Mouse (Mus musculus) hindbrain, embryonic 12.5 days (tissue): ENCODE results near the gene Rtl6. TPM values are rescaled to one million over a fixed set of nuclear protein-coding genes. Genes with fewer than 3 reads are reported as not detected.
A peak's percentile ranks its signal among the peaks of the same experiment; 100 is the strongest.

Experiments
- ATAC-seq: fragments of 200-750 bp; cut with Nextera tagmentation; 2 replicates; pipeline ENCODE4 v1.8.0; 2017; ENCODE audit warnings: moderate TSS enrichment; ENCODE audit not compliant: low FRiP score
- H3K27ac ChIP-seq: fragments of 300-500 bp; sonication (generic); 2 replicates; pipeline ENCODE4 v1.5.1; 2016; ENCODE audit warnings: mild to moderate bottlenecking
- H3K27me3 ChIP-seq: fragments of 300-500 bp; sonication (generic); 2 replicates; pipeline ENCODE4 v1.6.1; 2016; ENCODE audit warnings: mild to moderate bottlenecking
- H3K36me3 ChIP-seq: fragments of 300-500 bp; sonication (generic); 2 replicates; pipeline ENCODE4 v1.6.1; 2016; ENCODE audit warnings: mild to moderate bottlenecking
- H3K4me1 ChIP-seq: fragments of 300-500 bp; sonication (generic); 2 replicates; pipeline ENCODE4 v1.6.1; 2016
- H3K4me2 ChIP-seq: fragments of 300-500 bp; sonication (generic); replicated peaks from 2 replicates; pipeline ENCODE4 v1.6.1; 2016; ENCODE audit warnings: mild to moderate bottlenecking
- H3K4me3 ChIP-seq: fragments of 300-500 bp; sonication (generic); 2 replicates; pipeline ENCODE4 v1.5.1; 2016; ENCODE audit warnings: mild to moderate bottlenecking
- H3K9ac ChIP-seq: fragments of 300-500 bp; sonication (generic); 2 replicates; pipeline ENCODE4 v1.6.1; 2016; ENCODE audit warnings: mild to moderate bottlenecking, moderate library complexity
- H3K9me3 ChIP-seq: fragments of 300-500 bp; sonication (generic); replicated peaks from 2 replicates; pipeline ENCODE4 v1.6.1; 2016; ENCODE audit warnings: mild to moderate bottlenecking
- WGBS: fragments of 180-500 bp; shearing (Covaris S2); methylation state at CpG from one replicate; pipeline ENCODE4 v1.1.7; 2016; 5-methylcytosine and 5-hydroxymethylcytosine counted together
- polyA plus RNA-seq: library from polyadenylated mRNA; unstranded; fragments of >200 nt; fragmentation: Nextera tagmentation; extraction: Ambion mirVana; gene quantifications from 2 replicates; pipeline ENCODE4 v1.2.1, GENCODE M21; 2016

Rtl6 gene
- polyA plus RNA-seq, 1 experiment from 2014 or later = 48.9 TPM

DNA sequence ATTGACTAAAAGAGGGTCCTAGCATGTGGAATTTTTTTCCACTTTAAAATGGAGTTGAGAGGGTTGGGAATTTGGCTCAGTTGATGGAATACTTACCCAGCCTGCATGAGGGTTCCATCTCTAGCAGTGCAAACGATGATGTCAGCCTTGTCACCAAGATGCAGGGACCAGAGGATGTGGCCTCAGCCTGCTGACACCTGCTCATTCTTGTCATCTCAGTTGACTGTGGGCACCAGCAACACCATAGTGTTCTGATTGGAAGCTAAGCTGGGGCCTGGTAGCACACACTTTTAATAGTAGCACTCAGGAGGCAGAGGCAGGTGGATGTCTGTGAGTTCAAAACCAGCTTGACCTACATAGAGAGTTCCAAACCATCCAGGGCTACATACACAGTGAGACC is 21.0 kb upstream of the Rtl6 start:
- peaks cover 5% of the 10 kb centered on the region; the same call in 1 of the 2 replicates for H3K9me3 ChIP-seq
- no peak overlapping the region for H3K4me2 ChIP-seq
- ATAC-seq = no peak
- 0 out of 2 replicates have a peak, but pooled peaks cover 2% of the 10 kb centered on the region for H3K4me1 ChIP-seq
- H3K9ac ChIP-seq = no peak overlapping the region
- H3K36me3 ChIP-seq = no peaks in the 10 kb centered on the region
- no peak overlapping the region for H3K27ac ChIP-seq
- H3K27me3 ChIP-seq = no peaks in the 10 kb centered on the region
- 82% methylated on average over 1 of the region's 1 CpGs for WGBS
- no peak overlapping the region for H3K4me3 ChIP-seq

DNA sequence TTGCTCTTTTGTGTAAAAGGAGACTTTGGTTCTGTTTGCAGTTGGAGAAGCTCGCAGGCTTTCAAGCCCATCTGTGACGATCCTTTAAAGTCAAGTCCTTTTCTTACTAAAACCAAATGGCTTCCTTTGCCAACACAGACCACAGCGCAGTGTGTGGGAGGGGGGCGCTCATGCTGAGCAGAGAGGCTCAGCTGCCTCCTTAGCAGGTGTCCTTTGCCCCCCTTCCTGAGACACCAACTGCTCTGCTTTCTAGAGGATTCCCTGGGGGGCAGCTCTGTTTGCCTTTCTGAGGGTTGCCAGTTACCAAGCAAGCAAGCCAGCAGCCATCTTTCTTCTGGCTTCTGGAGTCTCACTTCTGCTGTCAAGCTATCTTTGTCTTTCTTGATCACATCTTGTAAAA is 19.4 kb upstream of the Rtl6 start:
- 54% methylated on average over 4 of the region's 4 CpGs for WGBS
- Histone ChIP-seq H3K27ac (no peak overlapping the region), H3K36me3 (no peaks in the 10 kb centered on the region), H3K4me2 (no peak overlapping the region), H3K9ac (no peak overlapping the region), H3K9me3 (0 out of 2 replicates have a peak, but pooled peaks cover 5% of the 10 kb centered on the region), H3K4me1 (0 out of 2 replicates have a peak, but pooled peaks cover 2% of the 10 kb centered on the region), H3K4me3 (no peak overlapping the region), H3K27me3 (no peaks in the 10 kb centered on the region)
- no peak for ATAC-seq

DNA sequence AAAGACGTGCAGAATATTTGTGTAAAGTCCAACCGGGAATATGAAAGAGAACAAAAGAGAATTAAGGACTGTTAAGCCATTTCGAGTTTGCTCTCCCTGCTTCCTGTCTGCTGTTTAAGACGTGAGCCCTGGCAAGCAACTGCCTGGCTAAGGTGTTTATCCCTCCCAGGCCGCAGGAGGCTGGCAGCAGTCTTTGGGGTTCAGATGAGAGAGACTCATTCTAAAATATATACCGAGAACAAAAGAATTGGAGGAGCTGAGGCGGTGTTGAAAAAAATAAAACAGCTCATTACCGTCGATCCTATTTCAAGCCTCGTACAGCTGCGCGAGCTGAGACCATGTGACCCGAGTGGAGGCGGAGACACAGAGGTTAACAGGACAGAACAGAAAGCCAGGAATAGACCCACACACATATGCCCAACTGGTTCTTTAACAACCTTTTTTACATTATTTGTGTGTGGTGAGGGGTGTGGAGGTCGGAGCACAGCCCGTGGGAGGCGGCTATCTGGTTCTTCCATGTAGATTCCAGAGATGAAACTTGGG is 9.0 kb upstream of the Rtl6 start:
- 69% methylated on average over 17 of the region's 17 CpGs for WGBS
- H3K9ac ChIP-seq = no peak overlapping the region
- no peak for ATAC-seq
- no peaks in the 10 kb centered on the region for H3K4me1 ChIP-seq
- H3K27ac ChIP-seq = no peak overlapping the region
- no peaks in the 10 kb centered on the region for H3K27me3 ChIP-seq
- H3K36me3 ChIP-seq = no peaks in the 10 kb centered on the region
- H3K4me3 ChIP-seq = no peak overlapping the region
- H3K4me2 ChIP-seq = no peak overlapping the region
- no peaks in the 10 kb centered on the region for H3K9me3 ChIP-seq

DNA sequence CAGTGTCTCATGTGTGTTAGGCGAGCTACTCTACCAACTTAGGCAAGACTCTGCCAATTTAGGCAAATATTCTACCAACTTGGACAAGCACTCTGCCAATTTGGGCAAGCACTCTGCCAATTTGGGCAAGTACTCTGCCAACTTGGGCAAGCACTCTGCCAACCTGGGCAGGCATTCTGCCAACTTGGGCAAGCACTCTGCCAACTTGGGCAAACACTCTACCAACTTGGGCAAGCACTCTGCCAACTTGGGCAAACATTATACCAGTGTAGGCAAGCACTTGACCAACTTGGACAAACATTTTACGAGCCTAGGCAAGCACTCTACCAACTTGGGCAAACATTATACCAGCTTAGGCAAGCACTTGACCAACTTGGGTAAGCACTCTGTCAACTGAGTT is 3.9 kb upstream of the Rtl6 start:
- H3K36me3 ChIP-seq = peaks cover 4% of the 10 kb centered on the region; the same call in 1 of the 2 replicates
- WGBS = 82% methylated on average over 2 of the region's 2 CpGs
- no peak overlapping the region for H3K4me2 ChIP-seq
- H3K4me1 ChIP-seq = peaks cover 12% of the 10 kb centered on the region
- peaks cover 4% of the 10 kb centered on the region; the same call in 1 of the 2 replicates for H3K9me3 ChIP-seq
- no peak overlapping the region for H3K4me3 ChIP-seq
- H3K27me3 ChIP-seq = peaks cover 3% of the 10 kb centered on the region; the same call in 1 of the 2 replicates
- no peak overlapping the region for H3K9ac ChIP-seq
- ATAC-seq = no peak
- H3K27ac ChIP-seq = no peak overlapping the region

DNA sequence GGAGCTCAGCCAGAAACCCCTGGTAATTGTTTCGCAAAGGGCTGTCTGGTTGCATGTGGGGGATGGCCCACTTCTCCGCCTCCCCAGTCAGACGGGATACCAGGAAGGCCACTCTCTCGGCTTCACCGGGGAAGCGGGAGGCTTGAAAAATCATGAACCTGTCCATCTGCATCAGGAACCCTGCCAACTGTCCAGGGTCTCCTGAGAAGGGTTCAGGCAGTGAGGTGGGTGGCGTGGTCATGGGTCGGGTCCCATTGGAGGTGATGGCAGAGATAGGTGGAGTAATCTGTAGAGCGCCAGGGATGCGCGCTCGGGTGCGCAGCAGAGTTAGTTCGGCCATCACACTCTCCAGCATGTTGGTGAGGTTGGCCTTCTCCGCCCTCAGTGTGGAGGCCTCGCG is 949 bp downstream of the Rtl6 start:
- H3K27me3 ChIP-seq = peaks cover 3% of the 10 kb centered on the region; the same call in 1 of the 2 replicates
- peak overlapping the region; percentile 77 for H3K4me3 ChIP-seq
- no peak overlapping the region for H3K27ac ChIP-seq
- 97% methylated on average over 17 of the region's 17 CpGs for WGBS
- H3K4me2 ChIP-seq = peak overlapping the region; percentile 85
- H3K4me1 ChIP-seq = peaks cover 41% of the 10 kb centered on the region
- ATAC-seq = peak; percentile 17; the same call in 1 of the 2 replicates
- peaks cover 44% of the 10 kb centered on the region for H3K36me3 ChIP-seq
- peak overlapping the region; percentile 85; the same call in 1 of the 2 replicates for H3K9ac ChIP-seq
- H3K9me3 ChIP-seq = peaks cover 8% of the 10 kb centered on the region; the same call in 1 of the 2 replicates

DNA sequence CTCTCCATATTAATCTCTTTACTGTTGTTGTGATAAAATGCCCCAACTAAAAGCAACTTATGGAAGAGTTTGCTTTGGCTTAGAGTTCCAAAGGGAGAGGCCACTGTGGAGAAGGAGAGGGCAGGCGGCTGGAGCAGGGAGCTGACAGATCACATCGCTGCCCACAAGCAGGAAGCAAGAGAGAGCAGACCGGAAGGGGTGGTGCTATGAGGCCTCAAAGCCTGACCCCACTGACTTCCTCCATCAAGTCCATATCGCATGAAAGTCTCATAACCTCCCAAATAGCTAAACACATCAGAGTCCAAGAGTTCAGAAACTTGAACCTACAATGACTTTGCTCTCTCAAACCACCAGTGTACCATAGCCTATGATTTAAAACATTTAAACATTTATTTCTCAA is 6.6 kb downstream of the Rtl6 start:
- H3K9ac ChIP-seq = no peak overlapping the region
- H3K27me3 ChIP-seq = no peaks in the 10 kb centered on the region
- no peak overlapping the region for H3K4me3 ChIP-seq
- no peak overlapping the region for H3K4me2 ChIP-seq
- ATAC-seq = no peak
- H3K36me3 ChIP-seq = peaks cover 36% of the 10 kb centered on the region
- H3K27ac ChIP-seq = no peak overlapping the region
- H3K4me1 ChIP-seq = peaks cover 26% of the 10 kb centered on the region
- H3K9me3 ChIP-seq = no peaks in the 10 kb centered on the region
- 88% methylated on average over 4 of the region's 4 CpGs for WGBS

DNA sequence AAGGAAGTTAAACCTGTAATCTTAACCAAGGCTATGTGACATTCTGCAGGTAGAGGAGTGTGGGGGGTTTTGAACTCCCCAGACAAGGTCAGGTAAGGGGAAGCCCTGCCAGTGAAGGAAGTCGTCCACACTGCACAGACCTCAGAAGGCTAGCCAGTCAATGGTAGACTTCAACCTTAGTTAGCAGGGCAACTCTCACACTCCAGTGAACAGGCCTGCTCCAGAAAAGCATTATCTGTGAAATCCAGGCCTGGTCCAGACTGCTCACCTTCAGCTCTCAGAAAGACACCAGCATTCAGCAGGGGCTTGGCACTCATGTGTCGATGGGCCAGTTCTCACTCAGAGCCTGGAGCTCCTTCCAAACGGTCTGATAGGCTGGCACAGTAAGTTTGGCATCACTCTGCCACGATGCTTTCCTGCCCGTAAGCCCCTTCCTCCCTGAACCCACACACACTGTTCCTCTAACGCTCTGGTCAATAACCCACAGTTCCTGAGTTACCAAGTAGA is 8.3 kb downstream of the Rtl6 start:
- no peaks in the 10 kb centered on the region for H3K27me3 ChIP-seq
- H3K4me2 ChIP-seq = no peak overlapping the region
- no peak overlapping the region for H3K9ac ChIP-seq
- H3K4me3 ChIP-seq = no peak overlapping the region
- H3K4me1 ChIP-seq = peaks cover 9% of the 10 kb centered on the region
- WGBS = 88% methylated on average over 6 of the region's 6 CpGs
- H3K36me3 ChIP-seq = peaks cover 19% of the 10 kb centered on the region
- no peak overlapping the region for H3K27ac ChIP-seq
- ATAC-seq = no peak
- H3K9me3 ChIP-seq = no peaks in the 10 kb centered on the region

DNA sequence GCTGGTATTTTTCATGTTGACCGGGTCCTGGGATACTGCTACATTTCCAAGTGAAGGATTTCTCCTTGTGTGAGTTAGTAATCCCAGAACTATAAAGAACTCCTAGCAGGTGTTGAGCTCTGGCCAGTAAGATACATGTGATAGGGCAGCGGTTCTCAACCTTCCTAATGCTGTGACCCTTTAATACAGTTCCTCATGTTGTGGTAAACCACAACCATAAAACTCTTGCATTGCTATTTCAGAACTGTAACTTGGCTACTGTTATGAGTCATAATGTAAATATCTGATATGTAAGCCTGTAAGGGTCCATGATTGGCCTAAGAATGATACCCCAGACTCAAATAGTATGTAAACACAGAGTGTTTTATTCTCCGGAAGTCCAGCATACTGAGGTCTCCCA is 11.6 kb downstream of the Rtl6 start:
- Histone ChIP-seq H3K4me1 (peaks cover 2% of the 10 kb centered on the region; the same call in 1 of the 2 replicates), H3K4me3 (no peak overlapping the region), H3K27me3 (no peaks in the 10 kb centered on the region), H3K4me2 (no peak overlapping the region), H3K9me3 (no peaks in the 10 kb centered on the region), H3K27ac (no peak overlapping the region), H3K36me3 (no peaks in the 10 kb centered on the region), H3K9ac (no peak overlapping the region)
- no peak for ATAC-seq
- WGBS = 96% methylated on average over 3 of the region's 3 CpGs

DNA sequence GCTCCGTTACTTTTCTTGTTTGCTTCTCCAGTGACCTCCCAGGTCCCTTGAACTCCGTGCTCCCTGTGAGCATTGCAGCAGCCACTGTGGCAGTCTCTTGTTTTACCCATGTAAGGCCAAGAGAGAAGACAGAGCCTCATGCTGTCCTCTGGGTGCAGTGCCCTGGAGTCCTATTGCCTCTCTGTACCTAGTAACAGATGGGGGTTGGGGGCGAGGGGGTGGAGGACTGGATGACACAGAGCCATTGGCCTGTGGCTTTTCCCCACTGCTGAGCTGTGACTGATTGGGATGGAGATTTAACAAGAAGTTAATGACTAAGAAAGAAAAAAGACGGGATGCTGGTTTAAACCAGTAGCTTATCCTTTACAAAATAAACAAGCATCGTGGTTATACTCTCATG is 16.4 kb downstream of the Rtl6 start:
- 79% methylated on average over 5 of the region's 5 CpGs for WGBS
- no peak overlapping the region for H3K4me2 ChIP-seq
- H3K4me3 ChIP-seq = no peak overlapping the region
- no peak overlapping the region for H3K27ac ChIP-seq
- H3K9ac ChIP-seq = no peak overlapping the region
- ATAC-seq = no peak
- H3K9me3 ChIP-seq = no peaks in the 10 kb centered on the region
- peaks cover 2% of the 10 kb centered on the region; the same call in 1 of the 2 replicates for H3K4me1 ChIP-seq
- no peaks in the 10 kb centered on the region for H3K27me3 ChIP-seq
- no peaks in the 10 kb centered on the region for H3K36me3 ChIP-seq

DNA sequence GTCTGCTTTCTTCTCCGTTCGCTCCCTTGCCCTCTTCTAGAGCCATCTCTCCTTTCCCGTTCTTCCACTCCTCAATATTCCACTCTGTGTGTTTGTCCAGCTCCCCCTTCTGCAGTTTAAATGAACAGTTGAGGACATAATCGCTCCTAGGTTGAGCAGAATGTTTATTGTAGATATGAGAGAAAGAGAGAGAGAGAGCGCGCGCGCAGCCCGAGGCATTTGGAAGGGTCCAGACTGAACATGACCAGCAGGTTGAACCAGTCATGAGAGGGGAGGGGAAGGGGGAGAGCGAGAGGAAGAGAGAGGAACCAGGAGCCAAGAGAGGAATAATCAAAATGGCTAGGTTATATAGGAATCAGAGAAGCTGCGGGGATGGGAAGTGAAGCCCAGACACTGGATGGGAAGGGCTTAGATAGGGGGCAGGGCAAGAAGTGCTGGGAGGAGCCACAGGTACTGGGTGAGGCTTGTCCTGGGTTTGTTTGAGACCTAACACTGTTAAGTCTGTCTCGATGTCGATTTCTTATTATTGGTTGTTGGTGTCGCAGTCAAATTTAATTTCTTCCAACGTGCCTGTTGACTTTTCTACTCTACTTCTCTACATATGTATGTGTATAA is 18.5 kb downstream of the Rtl6 start:
- H3K27me3 ChIP-seq = no peaks in the 10 kb centered on the region
- no peak for ATAC-seq
- H3K9ac ChIP-seq = no peak overlapping the region
- H3K4me2 ChIP-seq = no peak overlapping the region
- no peak overlapping the region for H3K27ac ChIP-seq
- WGBS = 82% methylated on average over 15 of the region's 15 CpGs
- peaks cover 2% of the 10 kb centered on the region; the same call in 1 of the 2 replicates for H3K4me1 ChIP-seq
- H3K9me3 ChIP-seq = peaks cover 6% of the 10 kb centered on the region; the same call in 1 of the 2 replicates
- no peaks in the 10 kb centered on the region for H3K36me3 ChIP-seq
- H3K4me3 ChIP-seq = no peak overlapping the region

DNA sequence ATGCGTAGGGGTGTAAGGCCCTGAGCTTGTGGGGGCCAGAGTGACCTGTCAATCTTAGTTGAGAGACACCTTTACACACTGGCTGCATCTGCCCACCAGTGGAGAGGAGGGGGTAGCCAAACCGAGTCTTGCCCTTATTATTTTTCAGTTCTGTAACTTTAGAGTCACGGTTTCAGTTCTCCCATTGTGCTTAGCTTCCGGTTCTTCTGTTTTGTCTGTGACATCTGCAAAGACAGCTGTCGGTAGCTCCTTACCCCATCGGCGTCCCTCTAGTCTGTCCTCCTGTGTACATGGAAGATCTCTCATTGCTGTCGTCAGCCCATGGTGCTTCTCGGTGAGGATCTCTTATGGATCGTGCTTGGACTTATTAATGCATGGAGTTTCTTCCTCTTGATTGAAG is 20.5 kb downstream of the Rtl6 start:
- 90% methylated on average over 10 of the region's 10 CpGs for WGBS
- Histone ChIP-seq H3K27ac (no peak overlapping the region), H3K4me3 (no peak overlapping the region), H3K4me2 (no peak overlapping the region), H3K9me3 (peaks cover 9% of the 10 kb centered on the region; the same call in 1 of the 2 replicates), H3K4me1 (peaks cover 8% of the 10 kb centered on the region; the same call in 1 of the 2 replicates), H3K27me3 (no peaks in the 10 kb centered on the region), H3K9ac (no peak overlapping the region), H3K36me3 (no peaks in the 10 kb centered on the region)
- no peak for ATAC-seq

DNA sequence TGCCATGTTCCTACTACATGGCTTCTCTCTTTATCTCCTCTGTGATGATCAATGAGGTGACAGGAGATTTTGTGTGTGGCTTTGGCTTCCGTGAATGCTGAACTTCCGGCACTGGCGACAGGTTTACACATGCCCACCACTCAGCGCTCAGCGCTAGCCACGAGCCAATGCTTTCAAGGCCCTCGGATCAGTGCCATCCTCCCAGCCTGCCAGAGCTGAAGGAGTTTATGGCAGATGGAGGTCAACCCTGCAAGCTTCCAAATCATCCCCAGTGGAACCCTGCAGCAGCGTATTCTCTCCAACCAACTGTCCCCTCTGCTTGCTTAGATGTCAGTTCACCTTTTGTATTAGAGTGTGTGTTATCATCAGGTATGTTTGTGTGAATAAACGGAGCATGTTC is 21.0 kb downstream of the Rtl6 start:
- Histone ChIP-seq H3K27me3 (no peaks in the 10 kb centered on the region), H3K9me3 (peaks cover 9% of the 10 kb centered on the region; the same call in 1 of the 2 replicates), H3K4me1 (peaks cover 8% of the 10 kb centered on the region; the same call in 1 of the 2 replicates), H3K27ac (no peak overlapping the region), H3K4me3 (no peak overlapping the region), H3K36me3 (no peaks in the 10 kb centered on the region), H3K9ac (no peak overlapping the region), H3K4me2 (no peak overlapping the region)
- no peak for ATAC-seq
- 93% methylated on average over 9 of the region's 9 CpGs for WGBS
